Mouse (Mus musculus) layer of hippocampus, adult 2 months (tissue): ENCODE results near the gene Duxf3. TPM values are rescaled to one million over a fixed set of nuclear protein-coding genes. Genes with fewer than 3 reads are reported as not detected.
"Not testable (repeated sequence)": the region's sequence is repeated elsewhere in the genome, so short reads cannot be mapped to it uniquely, and the experiment has no call there.

ENCODE experiments used
- DNase-seq, 2 experiments: peaks; one replicate each; pipeline ENCODE4 v3.0.0; 2022; ENCODE audit warnings: low spot score in 2 of 2
- H3K27ac ChIP-seq: fragments of 200-600 bp; 2 replicates; pipeline ENCODE4 v1.8.1; 2022
- H3K4me3 ChIP-seq: fragments of 200-600 bp; 2 replicates; pipeline ENCODE4 v1.8.1; 2022; ENCODE audit warnings: mild to moderate bottlenecking
- CTCF ChIP-seq: fragments of 200-600 bp; conservative IDR thresholded peaks from 2 replicates; pipeline ENCODE4 v1.8.1; 2022; ENCODE audit warnings: antibody characterized with exemption, mild to moderate bottlenecking, moderate library complexity
- total RNA-seq, 2 experiments: library from RNA; stranded (reverse); gene quantifications; 2 replicates each; pipeline ENCODE4 v1.2.3; 2021

Gene Duxf3
- total RNA-seq, 2 experiments from 2014 or later, result not detected

DNA sequence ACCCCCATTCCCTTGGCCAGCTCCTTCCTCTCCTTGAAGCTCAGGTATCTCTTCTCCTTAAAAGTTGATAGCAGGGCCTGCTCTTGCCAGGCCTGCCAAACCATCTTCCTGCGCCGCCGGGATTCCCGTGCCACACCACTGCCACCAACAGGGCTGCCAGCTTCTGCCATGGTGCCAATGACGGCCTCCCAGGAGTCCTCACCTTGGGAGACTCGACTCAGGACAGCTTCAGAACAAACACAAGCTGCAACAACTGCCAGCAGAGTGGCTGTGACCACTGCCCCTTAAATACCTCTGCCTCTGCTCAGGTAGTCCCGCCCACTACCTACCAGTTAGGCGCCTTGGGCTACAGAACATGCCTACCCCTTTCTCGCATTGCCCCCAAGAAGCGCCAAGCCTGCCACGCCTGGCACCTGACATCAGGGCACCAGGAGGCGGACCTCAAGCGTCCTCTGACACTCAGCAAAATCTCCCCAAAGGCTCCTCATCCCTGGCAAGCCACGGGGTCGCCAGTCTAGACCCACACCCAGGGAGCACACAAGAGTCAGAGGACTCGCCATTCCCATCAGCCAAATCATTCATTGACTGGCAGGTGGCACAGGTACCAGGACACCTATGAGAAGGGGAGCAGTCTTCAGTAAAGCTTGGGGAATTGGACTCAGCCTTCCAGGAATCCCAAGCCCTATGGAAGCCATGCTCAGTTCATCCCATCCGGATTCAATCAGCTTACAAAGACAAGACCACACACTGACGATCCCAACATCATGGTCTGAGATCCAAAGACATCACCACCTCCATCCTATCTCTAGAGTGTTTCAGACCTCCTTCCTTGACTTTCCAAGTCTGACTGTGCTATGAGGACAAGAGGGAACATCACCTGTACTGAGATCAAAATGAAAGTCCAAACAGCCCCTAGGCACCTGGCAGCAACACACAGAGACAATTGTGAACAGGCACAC is 7.4 kb downstream of the Duxf3 start, which contains the start of gene AW822073:
AW822073 (minus strand) TSS at position 104 of the 959 bp plus-strand sequence.
- H3K27ac ChIP-seq, H3K4me3 ChIP-seq, DNase-seq: not testable (repeated sequence)

DNA sequence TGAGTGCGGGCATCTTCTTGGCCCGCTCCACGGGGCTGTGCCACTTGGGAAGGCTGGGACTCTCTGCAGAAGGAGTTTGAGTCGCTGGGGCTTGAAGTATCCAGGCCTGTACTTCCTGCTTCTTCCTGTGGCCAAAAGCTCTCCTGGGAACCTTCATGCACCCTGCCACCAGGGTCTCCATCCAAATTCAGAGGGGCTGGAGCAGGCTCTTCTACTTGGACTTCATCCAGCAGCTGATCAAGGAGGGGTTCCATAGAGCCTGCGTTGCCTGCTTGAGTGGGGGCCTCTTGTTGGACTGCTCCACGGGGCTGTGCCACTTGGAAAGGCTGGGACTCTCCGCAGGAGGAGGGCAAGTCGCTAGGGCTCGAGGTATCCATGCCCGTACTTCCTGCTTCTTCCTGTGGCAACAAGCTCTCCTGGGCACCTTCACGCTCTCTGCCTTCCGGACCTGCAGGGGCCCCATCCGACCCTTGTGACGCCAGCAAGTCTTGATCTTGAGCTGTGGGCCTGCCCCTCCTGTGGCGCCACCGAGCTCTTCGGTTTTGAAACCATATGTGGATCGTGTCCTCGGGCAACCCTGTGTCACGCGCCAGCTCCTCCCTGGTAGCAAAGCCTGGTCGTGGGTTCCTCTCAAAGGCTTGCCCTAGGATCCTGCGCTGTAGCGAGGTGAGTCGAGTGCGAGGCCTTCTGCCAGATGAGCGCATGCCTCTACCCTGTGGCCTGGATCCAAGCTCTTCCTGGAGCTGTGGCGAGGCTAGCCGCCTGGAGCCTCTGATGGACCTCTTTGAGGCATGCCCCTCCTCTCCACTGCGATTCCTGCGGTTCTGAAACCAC is 8.3 kb downstream of the Duxf3 start:
- H3K4me3 ChIP-seq, H3K27ac ChIP-seq: not testable (repeated sequence)
- DNase-seq, result peak; percentile 64 to 76

DNA sequence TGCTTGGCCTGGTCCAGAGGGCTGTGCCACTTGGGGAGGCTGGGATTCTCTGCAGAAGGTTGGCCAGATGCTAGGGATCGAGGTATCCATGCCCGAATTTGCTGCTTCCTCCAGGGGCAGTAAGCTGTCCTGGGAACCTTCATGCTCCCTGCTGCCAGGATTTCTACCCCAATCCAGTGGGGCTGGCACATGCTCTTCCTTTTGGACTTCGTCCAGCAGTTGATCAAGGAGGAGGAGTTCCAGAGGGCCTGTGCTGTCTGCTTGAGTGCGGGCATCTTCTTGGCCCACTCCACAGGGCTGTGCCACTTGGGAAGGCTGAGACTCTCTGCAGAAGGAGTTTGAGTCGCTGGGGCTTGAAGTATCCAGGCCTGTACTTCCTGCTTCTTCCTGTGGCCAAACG is 9.3 kb downstream of the Duxf3 start:
- not testable (repeated sequence) for DNase-seq, H3K27ac ChIP-seq, H3K4me3 ChIP-seq

DNA sequence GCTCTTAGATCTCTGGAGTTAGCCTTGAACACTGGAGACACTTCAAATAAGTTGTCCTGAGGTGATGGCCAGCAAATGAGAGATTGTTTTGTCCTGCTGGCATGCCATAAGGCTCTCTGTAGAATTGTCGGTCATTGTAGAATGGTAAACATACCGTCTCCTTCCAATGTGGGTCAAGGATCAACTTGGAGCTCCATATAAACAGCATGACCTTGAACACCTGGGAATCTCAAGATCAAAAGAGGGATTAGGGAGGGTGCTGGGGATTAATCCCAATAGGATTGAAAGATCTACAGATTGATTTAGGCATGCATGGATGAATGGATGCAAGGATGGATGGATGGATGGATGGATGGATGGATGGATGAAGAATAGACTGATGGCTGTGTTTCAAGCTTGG is 10.9 kb downstream of the Duxf3 start:
- DNase-seq, H3K4me3 ChIP-seq, H3K27ac ChIP-seq: not testable (repeated sequence)

DNA sequence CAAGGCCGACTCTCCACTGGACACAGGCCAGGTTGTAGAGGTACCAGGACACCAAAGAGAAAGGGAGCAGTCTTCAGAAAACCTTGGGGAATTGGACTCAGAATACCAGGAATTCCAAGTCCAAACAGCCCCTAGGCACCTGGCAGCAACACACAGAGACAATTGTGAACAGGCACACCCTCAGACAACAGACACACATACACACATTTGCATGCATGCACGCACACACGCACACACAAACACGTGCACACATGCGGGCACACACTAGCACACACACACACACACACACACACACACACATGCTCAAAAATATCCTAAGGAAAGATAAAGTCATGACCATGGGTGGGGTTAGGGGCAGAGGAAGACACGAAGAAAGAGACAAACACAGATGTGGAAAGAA is 11.7 kb downstream of the Duxf3 start:
- no peak for DNase-seq
- TF ChIP-seq CTCF, result no peak
- no peak overlapping the region for H3K4me3 ChIP-seq
- H3K27ac ChIP-seq, result no peak overlapping the region

DNA sequence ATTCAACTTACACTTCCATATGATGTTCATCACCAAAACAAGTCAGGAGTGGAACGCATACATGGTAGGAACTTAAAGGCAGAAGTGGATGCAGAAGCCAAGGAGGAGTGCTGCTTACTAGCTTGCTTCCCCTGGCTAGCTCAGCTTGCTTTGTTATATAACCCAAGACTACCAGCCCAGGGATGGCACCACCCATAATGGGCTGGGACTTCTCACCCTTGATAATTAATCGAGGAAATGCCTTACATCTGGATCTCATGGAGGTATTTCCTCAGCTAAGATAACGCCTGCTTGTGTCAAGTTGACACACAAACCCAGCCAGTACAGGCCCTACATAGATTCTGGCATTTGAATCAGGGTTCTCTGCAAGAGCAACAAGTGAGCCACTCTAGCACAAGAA is 15.1 kb downstream of the Duxf3 start:
- no peak for TF ChIP-seq CTCF
- Histone ChIP-seq H3K4me3 (no peak overlapping the region), H3K27ac (no peak overlapping the region)
- no peak for DNase-seq

DNA sequence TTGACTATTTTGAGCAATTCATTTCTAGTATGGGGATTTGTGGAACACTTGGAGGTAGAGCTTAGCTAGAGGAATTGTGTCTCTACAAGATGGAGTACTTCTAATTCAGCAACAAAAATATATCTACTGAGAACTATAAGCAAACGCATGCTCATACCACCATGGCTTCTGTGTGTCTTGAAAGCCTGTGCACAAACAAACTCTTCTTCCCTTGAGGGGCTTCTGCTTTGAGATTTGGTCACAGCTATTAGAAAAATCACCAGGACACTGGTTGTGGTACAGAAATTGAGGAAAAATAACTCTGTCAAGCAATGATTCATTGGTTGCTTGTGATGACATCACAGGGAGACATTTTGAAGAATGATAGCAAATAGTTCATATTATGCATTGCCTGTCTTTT is 17.1 kb downstream of the Duxf3 start:
- H3K27ac ChIP-seq, result no peak overlapping the region
- TF ChIP-seq CTCF, result no peak
- H3K4me3 ChIP-seq, result no peak overlapping the region
- no peak for DNase-seq

DNA sequence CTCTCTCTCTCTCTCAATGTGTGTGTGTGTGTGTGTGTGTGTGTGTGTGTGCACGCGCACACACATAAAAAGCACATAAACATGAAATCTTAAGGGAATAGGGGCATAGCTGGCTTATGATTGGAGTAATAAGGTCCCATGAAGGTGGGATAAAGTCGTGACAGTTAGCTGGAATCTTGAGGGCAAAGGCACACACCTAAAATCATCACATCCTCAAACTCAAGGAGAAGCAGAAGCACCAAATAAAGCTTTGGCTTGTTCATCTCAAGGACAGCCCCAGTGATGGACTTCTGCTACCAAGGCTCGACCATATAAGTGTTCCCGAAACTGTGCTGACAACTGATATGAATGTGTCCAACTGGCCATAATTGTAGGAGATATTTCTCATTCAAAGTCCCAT is 17.5 kb downstream of the Duxf3 start:
- no peak overlapping the region for H3K4me3 ChIP-seq
- H3K27ac ChIP-seq, result no peak overlapping the region
- TF ChIP-seq CTCF, result no peak
- DNase-seq, result no peak

DNA sequence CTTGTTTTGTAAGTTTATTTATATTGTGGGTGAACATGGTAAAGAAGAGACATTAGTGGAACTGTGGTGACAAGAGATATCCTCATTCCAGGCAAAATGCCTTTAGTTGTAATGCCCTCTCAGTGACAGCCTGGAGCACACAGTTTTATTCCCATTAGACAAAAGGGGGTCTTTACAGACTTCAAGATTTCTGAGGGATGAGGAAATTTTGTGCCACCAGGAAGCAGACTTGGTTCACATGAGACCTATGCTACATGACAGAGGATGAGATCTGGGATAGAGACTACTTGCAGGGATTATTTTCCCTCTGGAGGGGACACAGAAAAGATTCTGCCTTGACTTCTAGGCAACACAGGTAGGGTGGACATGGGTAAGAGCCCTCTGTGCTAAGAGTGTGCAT is 18.0 kb downstream of the Duxf3 start:
- Histone ChIP-seq H3K4me3 (no peak overlapping the region), H3K27ac (no peak overlapping the region)
- TF ChIP-seq CTCF, result no peak
- DNase-seq, result no peak

DNA sequence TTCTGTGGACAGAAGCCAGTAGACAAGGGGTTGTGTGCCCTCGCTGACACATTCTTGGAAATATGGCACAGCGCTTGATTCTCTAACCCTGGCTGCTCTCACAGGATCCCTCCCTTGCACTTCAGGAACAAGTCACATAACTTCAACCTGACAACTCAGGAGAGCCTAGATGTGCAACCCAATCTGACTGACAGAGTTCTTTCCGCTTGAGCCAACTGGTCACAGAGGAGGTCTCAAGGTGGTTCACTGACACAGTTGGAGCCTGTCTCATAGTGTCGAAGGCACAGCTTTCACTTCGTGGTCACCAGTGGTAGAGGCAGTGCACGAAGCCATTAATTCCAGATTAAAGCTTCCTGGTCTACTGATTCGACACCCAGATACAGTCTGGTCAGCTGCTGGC is 20.2 kb downstream of the Duxf3 start:
- Histone ChIP-seq H3K27ac (no peak overlapping the region), H3K4me3 (no peak overlapping the region)
- TF ChIP-seq CTCF, result no peak
- no peak for DNase-seq

DNA sequence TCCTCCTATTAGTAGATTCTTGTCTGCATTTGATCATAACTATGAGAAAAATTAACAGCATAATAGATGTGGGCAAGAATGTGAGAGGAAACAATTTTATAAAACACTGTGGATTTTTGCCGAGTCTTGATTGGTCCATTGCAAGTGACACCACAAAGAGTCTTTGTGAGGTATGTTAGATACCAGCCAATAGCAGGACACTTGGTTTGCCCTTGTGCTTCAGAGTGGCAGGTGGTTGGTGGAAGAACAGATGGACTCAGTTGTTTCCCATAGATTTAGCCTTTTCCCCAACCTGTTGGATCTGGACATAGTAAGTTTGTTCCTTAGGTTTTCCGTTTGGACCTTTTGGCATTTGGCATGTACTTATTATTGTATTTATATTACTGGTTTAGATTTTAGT is 21.3 kb downstream of the Duxf3 start:
- no peak for TF ChIP-seq CTCF
- DNase-seq, result no peak
- no peak overlapping the region for H3K27ac ChIP-seq
- H3K4me3 ChIP-seq, result no peak overlapping the region

DNA sequence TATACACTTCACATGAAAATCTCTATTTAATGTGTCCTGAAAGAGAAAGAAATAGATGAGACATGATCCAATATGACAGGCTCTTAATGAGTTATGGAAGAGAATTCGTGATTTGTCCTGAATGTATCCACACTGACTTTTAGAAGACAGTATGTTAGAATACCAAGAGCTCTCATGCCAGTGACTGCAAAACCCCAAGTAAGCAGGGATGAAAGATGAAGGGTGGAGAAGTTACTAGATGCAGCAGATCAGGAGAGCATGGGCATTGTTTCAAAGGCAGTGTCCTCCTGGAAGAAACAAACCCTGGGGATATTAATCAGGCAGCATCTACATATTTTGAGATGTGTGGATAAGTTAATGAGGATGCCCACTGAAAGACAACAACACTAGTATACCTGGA is 22.0 kb downstream of the Duxf3 start:
- no peak for TF ChIP-seq CTCF

DNA sequence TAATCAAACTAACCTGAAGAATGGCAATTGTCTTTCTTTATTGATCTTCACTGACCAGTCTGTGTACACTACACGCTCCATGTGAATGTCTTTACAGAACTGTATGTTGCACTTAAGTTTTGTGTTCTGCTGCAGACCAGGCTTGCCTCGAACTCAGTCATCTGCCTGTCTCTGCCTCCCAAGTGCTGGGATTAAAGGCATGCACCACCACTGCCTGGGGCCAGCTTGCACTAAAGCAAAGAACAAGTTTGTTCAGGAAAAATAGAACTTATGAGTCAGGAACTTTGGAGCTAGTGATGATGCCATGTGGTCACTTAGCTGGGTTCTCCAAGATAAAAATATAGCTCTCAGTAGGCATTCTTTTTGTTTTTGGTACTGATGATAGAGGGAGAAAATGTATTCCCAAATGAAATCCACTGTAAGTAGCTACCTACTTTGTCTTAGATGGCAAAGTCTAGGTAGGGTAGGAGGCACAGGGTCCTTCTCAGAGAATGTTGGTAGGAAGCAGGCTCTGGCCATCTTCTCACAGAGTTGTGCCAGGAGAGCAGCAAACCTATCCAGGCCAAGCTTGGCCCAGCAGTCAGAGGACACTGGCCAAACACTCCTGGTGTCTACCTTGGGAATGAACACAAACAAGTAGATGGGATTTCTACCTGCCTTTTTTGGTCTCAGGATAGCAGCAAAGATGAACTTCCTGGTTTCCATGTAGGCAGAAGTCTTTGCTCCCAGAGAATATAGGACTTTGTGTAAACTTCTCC is 22.6 kb downstream of the Duxf3 start:
- no peak for TF ChIP-seq CTCF
- Histone ChIP-seq H3K27ac (no peak overlapping the region), H3K4me3 (no peak overlapping the region)
- no peak for DNase-seq

More for the DNA sequence above, 22.0 kb downstream of the Duxf3 start:
- Histone ChIP-seq H3K27ac (no peak overlapping the region), H3K4me3 (no peak overlapping the region)
- no peak for DNase-seq
